Mouse (Mus musculus) embryonic facial prominence, embryonic 11.5 days (tissue): ENCODE data around the gene Galnt10. TPM values are rescaled to one million over a fixed set of nuclear protein-coding genes. Genes with fewer than 3 reads are reported as not detected.

Experiments
- ATAC-seq: fragments of 200-750 bp; cut with Nextera tagmentation; replicated peaks from 2 replicates; pipeline ENCODE4 v1.8.0; 2017; ENCODE audit warnings: low read depth; ENCODE audit not compliant: insufficient number of reproducible peaks, low FRiP score, low TSS enrichment
- DNase-seq: peaks from one replicate; pipeline ENCODE4 v3.0.0-alpha.2; 2015; ENCODE audit warnings: low spot score
- H3K27ac ChIP-seq: fragments of 300-500 bp; sonication (generic); replicated peaks from 2 replicates; pipeline ENCODE4 v1.5.1; 2014; ENCODE audit warnings: mild to moderate bottlenecking, low read depth, low read length, control low read depth
- H3K27me3 ChIP-seq: fragments of 300-500 bp; sonication (generic); 2 replicates; pipeline ENCODE4 v1.6.1; 2014; ENCODE audit warnings: mild to moderate bottlenecking, low read length, moderate library complexity, mixed read lengths; ENCODE audit not compliant: control insufficient read depth, insufficient read depth
- H3K36me3 ChIP-seq: fragments of 300-500 bp; sonication (generic); replicated peaks from 2 replicates; pipeline ENCODE4 v1.6.1; 2014; ENCODE audit warnings: low read depth, mild to moderate bottlenecking, low read length, moderate library complexity, mixed read lengths; ENCODE audit not compliant: control insufficient read depth, insufficient read depth
- H3K4me1 ChIP-seq: fragments of 300-500 bp; sonication (generic); 2 replicates; pipeline ENCODE4 v1.6.1; 2014; ENCODE audit warnings: low read length, mixed read lengths; ENCODE audit not compliant: control insufficient read depth, insufficient read depth
- H3K4me2 ChIP-seq: fragments of 300-500 bp; sonication (generic); 2 replicates; pipeline ENCODE4 v1.6.1; 2014; ENCODE audit warnings: low read depth, mild to moderate bottlenecking, control low read depth, low read length, moderate library complexity
- H3K4me3 ChIP-seq: fragments of 300-500 bp; sonication (generic); 2 replicates; pipeline ENCODE4 v1.5.1; 2014; ENCODE audit warnings: low read depth, low read length, control low read depth
- H3K9ac ChIP-seq: fragments of 300-500 bp; sonication (generic); replicated peaks from 2 replicates; pipeline ENCODE4 v1.6.1; 2014; ENCODE audit warnings: mild to moderate bottlenecking, control low read depth, low read length
- H3K9me3 ChIP-seq: fragments of 300-500 bp; sonication (generic); replicated peaks from 2 replicates; pipeline ENCODE4 v1.6.1; 2016; ENCODE audit warnings: mild to moderate bottlenecking, low read length, inconsistent platforms, mixed read lengths; ENCODE audit not compliant: control insufficient read depth
- WGBS: fragments of 180-500 bp; shearing (Covaris S2); extraction: QIAGEN DNeasy Blood & Tissue Kit; methylation state at CpG from one replicate; pipeline ENCODE4 v1.1.7; 2014; 5-methylcytosine and 5-hydroxymethylcytosine counted together
- polyA plus RNA-seq: library from polyadenylated mRNA; unstranded; fragments of >200 nt; fragmentation: Nextera tagmentation; extraction: Ambion mirVana; gene quantifications from 2 replicates; pipeline ENCODE4 v1.2.1, GENCODE M21; 2014

Gene Galnt10
- 12.0 and 12.4 TPM in 2 replicates for polyA plus RNA-seq

DNA sequence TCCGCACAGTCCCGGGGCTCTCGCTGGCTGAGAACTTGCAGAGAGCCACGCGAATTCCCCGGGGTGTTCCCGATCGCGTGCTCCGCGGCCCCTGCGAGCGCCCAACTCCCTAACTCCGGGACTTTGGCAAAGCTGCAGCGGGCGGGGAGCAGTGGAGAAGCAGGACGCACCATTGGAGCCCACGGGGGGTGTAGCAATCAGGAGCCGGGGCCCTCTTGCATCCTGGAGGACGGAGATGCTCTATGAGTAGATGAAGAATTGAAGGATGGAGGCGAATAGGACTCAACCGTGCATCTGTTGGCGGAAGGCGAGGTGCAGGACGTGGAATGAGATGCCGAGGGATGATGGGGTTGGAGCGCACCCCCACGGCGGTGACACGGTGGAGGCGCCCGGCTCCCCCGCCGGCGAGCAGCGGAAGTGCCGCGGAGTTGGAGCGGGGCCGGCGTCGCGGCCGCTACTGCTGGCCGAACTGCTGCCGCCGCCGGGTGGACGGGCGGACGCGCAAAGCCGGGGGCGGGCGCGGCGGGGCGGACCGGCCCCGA lies at the start of gene Galnt10:
Galnt10 (plus strand) TSS at position 425 of the 542 bp plus-strand sequence.
- H3K4me1 ChIP-seq: no peaks in the 10 kb centered on the region; the same call in none of the 2 replicates
- H3K27me3 ChIP-seq: no peaks in the 10 kb centered on the region
- DNase-seq (peak; percentile 87), ATAC-seq (peak; percentile 79)
- H3K9ac ChIP-seq: peak within 1 kb of the TSS; percentile 91
- no peaks in the 10 kb centered on the region for H3K9me3 ChIP-seq
- H3K36me3 ChIP-seq: no peaks in the 10 kb centered on the region
- H3K4me3 ChIP-seq: peak within 1 kb of the TSS; percentile 76
- under 1% methylated on average over 58 of the region's 60 CpGs for WGBS
- H3K27ac ChIP-seq: peak within 1 kb of the TSS; percentile 16; the same call in 1 of the 2 replicates
- peak within 1 kb of the TSS; percentile 91 for H3K4me2 ChIP-seq

DNA sequence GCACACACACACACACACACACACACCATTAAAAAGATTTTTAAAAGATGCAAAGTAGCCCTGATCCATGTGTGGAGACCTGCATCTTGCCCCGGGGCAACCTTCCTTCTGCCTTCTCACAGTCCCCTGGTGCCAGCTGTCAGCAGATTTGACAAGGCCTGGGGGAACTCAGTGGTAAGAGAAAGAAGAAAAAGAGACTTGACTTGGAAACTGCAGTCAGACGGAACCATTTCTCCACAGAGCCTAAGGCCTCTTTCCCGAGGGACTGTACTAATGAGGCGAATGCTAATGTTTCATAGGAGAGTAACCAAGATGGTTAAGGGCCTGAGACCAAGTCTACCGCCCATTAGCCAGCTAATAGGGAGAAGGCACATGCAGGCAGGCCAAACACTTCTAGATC lies 49.3 kb upstream of the Galnt10 start:
- Histone ChIP-seq H3K36me3 (no peaks in the 10 kb centered on the region), H3K4me3 (no peak overlapping the region), H3K27me3 (no peaks in the 10 kb centered on the region), H3K9ac (no peak overlapping the region), H3K4me2 (no peak overlapping the region), H3K27ac (no peak overlapping the region), H3K9me3 (no peaks in the 10 kb centered on the region), H3K4me1 (peaks cover 2% of the 10 kb centered on the region; the same call in 1 of the 2 replicates)
- no peak for DNase-seq
- 72% methylated on average over 5 of the region's 5 CpGs for WGBS
- ATAC-seq: no peak

GRCm38 (mm10) chr11:57598161-57598560 lies 47.1 kb upstream of the Galnt10 start:
- no peak overlapping the region for H3K4me2 ChIP-seq
- no peak for DNase-seq
- no peaks in the 10 kb centered on the region for H3K36me3 ChIP-seq
- no peak overlapping the region for H3K4me3 ChIP-seq
- H3K27me3 ChIP-seq: no peaks in the 10 kb centered on the region
- no peak overlapping the region for H3K27ac ChIP-seq
- H3K9me3 ChIP-seq: no peaks in the 10 kb centered on the region
- H3K4me1 ChIP-seq: peaks cover 2% of the 10 kb centered on the region; the same call in 1 of the 2 replicates
- WGBS: 67% methylated on average over 5 of the region's 5 CpGs
- no peak overlapping the region for H3K9ac ChIP-seq
- ATAC-seq: no peak

GRCm38 (mm10) chr11:57599304-57599703 lies 45.9 kb upstream of the Galnt10 start:
- no peaks in the 10 kb centered on the region for H3K9me3 ChIP-seq
- no peak for ATAC-seq
- H3K27me3 ChIP-seq: no peaks in the 10 kb centered on the region
- no peaks in the 10 kb centered on the region for H3K36me3 ChIP-seq
- no peak for DNase-seq
- no peak overlapping the region for H3K4me2 ChIP-seq
- H3K4me1 ChIP-seq: peaks cover 2% of the 10 kb centered on the region; the same call in 1 of the 2 replicates
- H3K27ac ChIP-seq: no peak overlapping the region
- no peak overlapping the region for H3K9ac ChIP-seq
- 45% methylated on average over 6 of the region's 6 CpGs for WGBS
- H3K4me3 ChIP-seq: no peak overlapping the region

- H3K27me3 ChIP-seq: no peaks in the 10 kb centered on the region
- no peaks in the 10 kb centered on the region for H3K9me3 ChIP-seq
- 20% methylated on average over 8 of the region's 8 CpGs for WGBS
- no peak for ATAC-seq
- DNase-seq: peak; percentile 48
- H3K27ac ChIP-seq: no peak overlapping the region
- no peak overlapping the region for H3K4me3 ChIP-seq
- H3K36me3 ChIP-seq: no peaks in the 10 kb centered on the region
- H3K4me1 ChIP-seq: peaks cover 2% of the 10 kb centered on the region; the same call in 1 of the 2 replicates
- H3K9ac ChIP-seq: no peak overlapping the region
- H3K4me2 ChIP-seq: no peak overlapping the region
Observed at GRCm38 (mm10) chr11:57600113-57600512, 45.1 kb upstream of the Galnt10 start.

DNA sequence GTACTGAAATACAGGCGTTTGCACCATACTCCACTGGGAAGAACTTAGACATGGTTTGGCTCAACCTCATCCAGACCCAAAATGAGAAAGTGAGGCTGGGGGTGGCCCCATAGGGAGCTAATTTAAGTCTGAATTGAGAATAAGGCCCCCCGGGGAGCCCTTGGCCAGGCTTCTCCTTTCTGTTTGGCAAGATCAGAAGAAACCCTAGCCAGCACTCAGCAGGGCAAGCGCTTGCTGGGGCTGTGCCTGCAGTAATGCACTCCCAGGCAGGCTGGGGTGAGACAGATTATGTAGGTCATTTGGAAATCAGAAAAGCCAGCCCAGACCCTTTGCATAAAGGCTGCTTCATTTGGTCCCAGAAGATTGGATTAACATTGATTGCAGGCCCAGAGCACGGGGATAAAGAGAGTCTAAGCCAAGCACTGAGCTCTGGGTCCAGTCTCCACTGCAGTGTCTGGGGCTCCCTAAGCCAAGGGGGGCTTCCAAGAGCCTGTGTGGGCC lies 44.6 kb upstream of the Galnt10 start:
- WGBS: 7% methylated on average over 4 of the region's 4 CpGs

GRCm38 (mm10) chr11:57601806-57602455 lies 43.3 kb upstream of the Galnt10 start:
- H3K27ac ChIP-seq: no peak overlapping the region
- DNase-seq: no peak
- WGBS: 82% methylated on average over 2 of the region's 2 CpGs

More for the DNA sequence above, 44.6 kb upstream of the Galnt10 start:
- H3K9me3 ChIP-seq: no peaks in the 10 kb centered on the region
- H3K36me3 ChIP-seq: no peaks in the 10 kb centered on the region
- DNase-seq (peak; percentile 55), ATAC-seq (peak; percentile 68; the same call in 1 of the 2 replicates)
- H3K27me3 ChIP-seq: no peaks in the 10 kb centered on the region
- H3K27ac ChIP-seq: no peak overlapping the region
- peaks cover 2% of the 10 kb centered on the region; the same call in 1 of the 2 replicates for H3K4me1 ChIP-seq
- H3K9ac ChIP-seq: no peak overlapping the region
- no peak overlapping the region for H3K4me2 ChIP-seq
- H3K4me3 ChIP-seq: no peak overlapping the region

GRCm38 (mm10) chr11:57605086-57605485 lies 40.2 kb upstream of the Galnt10 start:
- H3K27me3 ChIP-seq: no peaks in the 10 kb centered on the region

More at GRCm38 (mm10) chr11:57601806-57602455, 43.3 kb upstream of the Galnt10 start:
- no peak overlapping the region for H3K9ac ChIP-seq
- no peak overlapping the region for H3K4me2 ChIP-seq
- no peak for ATAC-seq
- H3K4me1 ChIP-seq: peaks cover 2% of the 10 kb centered on the region; the same call in 1 of the 2 replicates
- H3K4me3 ChIP-seq: no peak overlapping the region
- H3K9me3 ChIP-seq: no peaks in the 10 kb centered on the region
- H3K27me3 ChIP-seq: no peaks in the 10 kb centered on the region
- H3K36me3 ChIP-seq: no peaks in the 10 kb centered on the region

More at GRCm38 (mm10) chr11:57605086-57605485, 40.2 kb upstream of the Galnt10 start:
- ATAC-seq (no peak), DNase-seq (no peak)
- Histone ChIP-seq H3K9ac (no peak overlapping the region), H3K9me3 (no peaks in the 10 kb centered on the region), H3K4me3 (no peak overlapping the region), H3K36me3 (no peaks in the 10 kb centered on the region), H3K4me2 (no peak overlapping the region), H3K4me1 (peaks cover 2% of the 10 kb centered on the region; the same call in 1 of the 2 replicates), H3K27ac (no peak overlapping the region)
- WGBS: 52% methylated on average over 5 of the region's 5 CpGs
